15 mouse cellular contexts compared by ENCODE assay signal in the genomic region with DNA sequence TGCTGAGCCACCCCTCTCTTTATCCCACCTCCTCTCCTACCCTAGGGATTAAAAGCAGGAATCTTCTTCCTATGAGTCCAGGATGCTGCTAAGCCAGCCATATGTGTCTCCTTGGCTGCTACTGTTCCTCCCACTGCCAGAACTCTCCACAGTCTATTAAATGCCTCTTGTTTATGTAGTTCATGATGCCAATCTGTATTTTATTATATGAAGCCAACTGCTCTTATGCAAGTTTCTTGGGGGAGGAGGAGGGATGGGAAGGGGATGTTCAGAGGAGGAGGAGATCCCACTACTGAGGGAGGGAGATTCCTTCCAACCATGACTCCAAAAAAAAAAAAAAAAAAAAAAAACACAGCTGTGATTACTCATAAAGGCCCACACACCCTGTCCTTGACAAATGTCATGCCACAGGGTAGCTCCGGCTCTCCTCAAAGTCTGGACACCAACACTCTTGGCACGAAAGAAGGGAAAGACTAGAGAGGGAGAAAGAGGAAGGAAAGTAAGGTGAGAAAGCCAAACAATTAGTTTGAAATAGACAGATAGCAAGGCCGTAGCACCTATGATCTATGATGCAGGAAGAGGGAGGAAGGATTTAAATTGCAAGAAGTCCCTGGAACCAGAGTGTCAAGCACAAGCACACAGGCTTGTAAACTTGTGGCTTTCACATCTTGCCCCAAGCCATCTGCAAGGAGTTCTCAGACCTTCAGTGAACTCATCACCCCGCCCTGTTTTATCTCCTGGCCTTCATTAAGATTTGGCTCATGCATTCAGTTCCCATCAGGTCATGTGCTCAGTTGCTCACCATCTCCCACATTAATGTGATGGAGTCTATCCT.
DNase-seq lines count a peak whose midpoint lies in the region; ATAC-seq lines count a peak whose summit lies in the region.
"Had no signal": no experiment of that assay in that cellular context is flagged by ENCODE, and none has a peak within 500 bp of the region (broad histone marks: within the 10 kb centered on the region; RNA-seq: fewer than 3 reads in every experiment).

No protein-coding gene starts in this region.

- no peak overlapping the region for H3K27ac ChIP-seq in embryonic facial prominence, embryonic 14.5 days (replicated peaks; ENCODE audit: low read depth, low read length)
- no peak overlapping the region for H3K27ac ChIP-seq in embryonic facial prominence, embryonic 10.5 days (replicated peaks)
- H3K27ac ChIP-seq in heart, embryonic 12.5 days (ENCODE audit: poor library complexity, severe bottlenecking): no peak overlapping the region
- no peak overlapping the region for H3K27ac ChIP-seq in midbrain, embryonic 13.5 days
- H3K27ac ChIP-seq: gastrocnemius, adult 2 months; hindbrain, embryonic 12.5 days; liver, embryonic 15.5 days; neural tube, embryonic 13.5 days; stomach, embryonic 15.5 days had no signal

- no peak for ATAC-seq in embryonic facial prominence, embryonic 14.5 days (ENCODE audit: low read depth)
- no peak for ATAC-seq in heart, embryonic 12.5 days (ENCODE audit: insufficient number of reproducible peaks, low FRiP score)
- no peak for ATAC-seq in midbrain, embryonic 13.5 days

- intact Hi-C loops in heart, postnatal 25 days (cut with DNase I): no loop called here
- intact Hi-C loops in left cerebral cortex, postnatal 4 days (cut with DNase I): no loop called here

- no peak overlapping the region for H3K4me2 ChIP-seq in embryonic facial prominence, embryonic 14.5 days (ENCODE audit: low read depth, low read length)
- no peak overlapping the region for H3K4me2 ChIP-seq in heart, embryonic 12.5 days
- no peak overlapping the region for H3K4me2 ChIP-seq in midbrain, embryonic 13.5 days (replicated peaks)
- H3K4me2 ChIP-seq: hindbrain, embryonic 12.5 days; liver, embryonic 15.5 days; neural tube, embryonic 13.5 days; stomach, embryonic 15.5 days had no signal

- no peak overlapping the region for H3K4me3 ChIP-seq in embryonic facial prominence, embryonic 14.5 days (ENCODE audit: low read depth, low read length)
- H3K4me3 ChIP-seq in embryonic facial prominence, embryonic 10.5 days: no peak overlapping the region
- H3K4me3 ChIP-seq in heart, embryonic 12.5 days: no peak overlapping the region
- H3K4me3 ChIP-seq in midbrain, embryonic 13.5 days (replicated peaks): no peak overlapping the region
- H3K4me3 ChIP-seq: gastrocnemius, adult 2 months; hindbrain, embryonic 12.5 days; liver, embryonic 15.5 days; megakaryocyte, embryonic 14.5 days; neural tube, embryonic 13.5 days; stomach, embryonic 15.5 days had no signal

- DNase-seq in embryonic facial prominence, embryonic 14.5 days (ENCODE audit: low spot score): peak; percentile 30
- DNase-seq in embryonic facial prominence, embryonic 10.5 days (ENCODE audit: low spot score): no peak
- DNase-seq in heart, postnatal 25 days (ENCODE audit: low spot score): peak; percentile 3
- DNase-seq in left cerebral cortex, postnatal 4 days: peak; percentile 7
- DNase-seq in left cerebral cortex, adult 9 months (ENCODE audit: low spot score in 2 of 2): no peak
- peak; percentile 37 for DNase-seq in brain, adult 2 months (ENCODE audit: low read depth, low spot score)
- DNase-seq: gastrocnemius, adult 2 months; thymus, postnatal 36 days had no signal

- H3K9me3 ChIP-seq in embryonic facial prominence, embryonic 14.5 days (ENCODE audit: control insufficient read depth, low read length): no peaks in the 10 kb centered on the region
- no peaks in the 10 kb centered on the region for H3K9me3 ChIP-seq in embryonic facial prominence, embryonic 10.5 days
- no peaks in the 10 kb centered on the region for H3K9me3 ChIP-seq in heart, embryonic 12.5 days (replicated peaks)
- H3K9me3 ChIP-seq in midbrain, embryonic 13.5 days: no peaks in the 10 kb centered on the region
- H3K9me3 ChIP-seq: hindbrain, embryonic 12.5 days; liver, embryonic 15.5 days; megakaryocyte, embryonic 14.5 days; neural tube, embryonic 13.5 days; stomach, embryonic 15.5 days had no signal

- no peak overlapping the region for H3K9ac ChIP-seq in embryonic facial prominence, embryonic 14.5 days (ENCODE audit: low read depth, low read length)
- H3K9ac ChIP-seq in heart, embryonic 12.5 days: no peak overlapping the region
- no peak overlapping the region for H3K9ac ChIP-seq in midbrain, embryonic 13.5 days (replicated peaks)
- H3K9ac ChIP-seq: hindbrain, embryonic 12.5 days; liver, embryonic 15.5 days; neural tube, embryonic 13.5 days; stomach, embryonic 15.5 days had no signal

- H3K4me1 ChIP-seq in embryonic facial prominence, embryonic 14.5 days (ENCODE audit: control insufficient read depth, insufficient read depth, low read length): 0 out of 2 replicates have a peak, but pooled peaks cover 3% of the 10 kb centered on the region
- H3K4me1 ChIP-seq in embryonic facial prominence, embryonic 10.5 days: no peaks in the 10 kb centered on the region
- no peaks in the 10 kb centered on the region for H3K4me1 ChIP-seq in heart, embryonic 12.5 days (replicated peaks)
- H3K4me1 ChIP-seq in midbrain, embryonic 13.5 days (replicated peaks): no peaks in the 10 kb centered on the region
- H3K4me1 ChIP-seq: hindbrain, embryonic 12.5 days; liver, embryonic 15.5 days; megakaryocyte, embryonic 14.5 days; neural tube, embryonic 13.5 days; stomach, embryonic 15.5 days had no signal

- WGBS in embryonic facial prominence, embryonic 14.5 days: 55% methylated on average over 4 of the region's 4 CpGs
- WGBS in embryonic facial prominence, embryonic 10.5 days: 83% methylated on average over 4 of the region's 4 CpGs
- 67% methylated on average over 4 of the region's 4 CpGs for WGBS in heart, embryonic 12.5 days
- 90% methylated on average over 4 of the region's 4 CpGs for WGBS in midbrain, embryonic 13.5 days

- peaks cover 9% of the 10 kb centered on the region for H3K27me3 ChIP-seq in embryonic facial prominence, embryonic 14.5 days (replicated peaks; ENCODE audit: control insufficient read depth, insufficient read depth, low read length)
- peaks cover 99% of the 10 kb centered on the region for H3K27me3 ChIP-seq in embryonic facial prominence, embryonic 10.5 days (replicated peaks; ENCODE audit: low read depth, poor library complexity, severe bottlenecking)
- H3K27me3 ChIP-seq in heart, embryonic 12.5 days (replicated peaks): 0 out of 2 replicates have a peak, but pooled peaks cover 8% of the 10 kb centered on the region
- H3K27me3 ChIP-seq in midbrain, embryonic 13.5 days: peaks cover 50% of the 10 kb centered on the region
- H3K27me3 ChIP-seq: liver, embryonic 15.5 days had no signal

- H3K36me3 ChIP-seq in embryonic facial prominence, embryonic 14.5 days (ENCODE audit: control insufficient read depth, insufficient read depth, low read length): no peaks in the 10 kb centered on the region
- no peaks in the 10 kb centered on the region for H3K36me3 ChIP-seq in embryonic facial prominence, embryonic 10.5 days (replicated peaks)
- H3K36me3 ChIP-seq in heart, embryonic 12.5 days: no peaks in the 10 kb centered on the region
- H3K36me3 ChIP-seq in midbrain, embryonic 13.5 days: no peaks in the 10 kb centered on the region
- H3K36me3 ChIP-seq: hindbrain, embryonic 12.5 days; liver, embryonic 15.5 days; neural tube, embryonic 13.5 days; stomach, embryonic 15.5 days had no signal

Comparison
In these comparisons a context has a peak if more than half of its experiments do, and no peak if none do; other contexts are left out.
1. DNase-seq: peak in embryonic facial prominence, embryonic 14.5 days (single experiment), heart, postnatal 25 days (single experiment), left cerebral cortex, postnatal 4 days (single experiment) and brain, adult 2 months (single experiment); none in embryonic facial prominence, embryonic 10.5 days (single experiment) and left cerebral cortex, adult 9 months (0 of 2).